Mouse (Mus musculus): ENCODE data around the gene Ndrg3.

The Ndrg3 gene

GRCm38 (mm10) chr2:156991470-156992319 lies at the start of gene Ndrg3:
TSS of gene Ndrg3 (minus strand) at chr2:156992056.
- DNase-seq (ENCODE audit: low spot score) = peak; percentile 95

GRCm38 (mm10) chr2:157041421-157041820 lies 49.6 kb upstream of the Ndrg3 start:
- DNase-seq (ENCODE audit: low spot score) = no peak

DNA sequence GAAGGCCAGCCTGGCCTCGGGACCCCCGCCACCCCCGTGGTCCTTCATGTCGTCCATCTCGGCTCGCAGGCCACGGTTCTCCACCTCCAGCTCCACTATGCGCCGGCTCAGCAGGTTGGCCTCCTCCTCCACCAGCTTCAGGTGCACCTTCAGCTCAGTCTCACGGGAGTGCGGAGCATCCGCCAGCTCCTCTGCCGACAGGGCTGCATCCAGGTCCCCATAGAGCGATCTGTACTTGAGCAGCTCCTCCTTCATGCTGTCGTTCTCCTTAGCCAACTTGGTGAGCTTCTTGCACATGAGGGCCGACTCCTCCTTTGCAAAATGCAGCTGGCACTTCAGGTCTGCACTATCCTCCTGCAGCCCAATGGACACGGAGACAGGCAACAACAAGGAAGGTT lies 48.8 kb upstream of the Ndrg3 start:
- no peak for DNase-seq (ENCODE audit: low spot score)

GRCm38 (mm10) chr2:157039900-157040648 lies 48.2 kb upstream of the Ndrg3 start:
- DNase-seq (ENCODE audit: low spot score) = peak; percentile 70

DNA sequence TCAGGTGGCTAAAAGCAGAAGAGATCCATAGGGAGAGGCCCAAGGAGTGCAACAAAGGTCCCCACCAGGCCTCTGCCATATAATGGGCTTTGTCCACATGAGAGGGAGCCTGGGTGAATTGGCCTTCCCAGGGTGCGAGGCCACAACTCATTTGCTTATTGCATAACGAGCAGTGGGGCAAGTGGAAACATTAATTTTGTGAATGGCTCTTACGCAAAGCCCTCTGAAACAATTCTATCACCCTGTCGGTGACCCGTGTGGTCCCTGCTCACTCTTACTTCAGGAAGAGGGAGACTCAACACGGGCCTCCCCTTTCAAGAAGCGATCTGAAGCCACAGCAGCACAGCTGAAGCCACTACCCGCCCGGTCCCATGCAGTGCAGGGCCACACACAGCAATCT lies 45.4 kb upstream of the Ndrg3 start:
- no peak for DNase-seq (ENCODE audit: low spot score)

DNA sequence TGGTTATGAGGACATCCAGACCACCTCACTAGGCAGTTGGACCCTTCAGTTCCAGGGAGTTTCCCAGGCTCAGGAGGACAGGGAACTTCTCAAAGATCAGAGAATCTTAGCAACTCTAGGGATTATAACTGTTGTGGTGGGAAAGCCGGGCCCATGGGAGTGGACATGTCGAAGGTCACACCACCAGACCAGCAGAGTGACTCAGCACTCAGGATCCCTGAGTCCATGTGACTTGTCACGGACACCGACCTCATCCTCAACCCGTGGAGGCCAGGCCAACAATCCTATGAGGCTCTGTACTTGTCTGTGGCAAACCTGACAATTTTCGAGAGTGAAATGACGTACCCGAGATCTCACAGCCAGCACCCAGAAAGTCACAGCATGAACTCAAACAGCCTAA lies 44.5 kb upstream of the Ndrg3 start:
- no peak for DNase-seq (ENCODE audit: low spot score)

DNA sequence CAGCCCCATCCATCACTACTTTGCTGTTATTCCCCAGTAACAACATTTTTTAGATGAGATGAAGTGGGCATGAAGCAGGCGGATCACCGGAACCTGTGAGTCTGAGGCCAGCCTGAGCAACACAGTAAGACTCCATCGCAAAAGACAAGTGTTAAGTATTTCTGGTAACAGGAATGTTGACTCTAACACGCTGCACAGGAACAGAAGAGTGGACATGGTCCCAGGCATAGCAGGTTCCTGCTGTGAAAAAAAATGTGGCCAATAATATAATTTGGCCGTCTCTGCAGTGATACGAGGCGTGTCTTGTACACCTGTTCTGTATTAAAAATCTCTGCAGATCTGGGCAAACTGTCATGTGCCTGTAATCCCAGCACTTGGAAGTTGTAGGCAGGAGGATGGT lies 43.5 kb upstream of the Ndrg3 start:
- DNase-seq (ENCODE audit: low spot score) = no peak

DNA sequence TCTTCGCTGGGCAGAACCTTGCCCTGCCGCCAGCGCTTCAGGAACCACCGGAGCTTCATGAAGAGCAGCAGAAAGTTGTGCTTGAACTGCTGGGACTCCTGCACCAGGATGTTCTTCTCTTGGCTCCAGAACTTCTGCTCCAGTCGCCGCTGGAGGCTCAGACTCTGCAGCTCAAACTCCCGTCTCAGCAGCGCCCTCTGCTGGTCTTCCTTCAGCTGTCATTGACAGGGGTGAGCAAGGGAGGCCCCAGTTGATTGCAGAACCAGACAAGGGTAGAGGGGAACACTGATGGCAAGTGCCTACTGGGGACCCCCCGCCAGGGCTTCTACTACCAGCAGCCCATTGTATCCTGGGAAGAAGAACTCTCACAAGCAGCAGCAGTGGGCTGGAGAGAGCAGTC lies 38.9 kb upstream of the Ndrg3 start:
- DNase-seq (ENCODE audit: low spot score) = peak; percentile 95

GRCm38 (mm10) chr2:157028261-157028660 lies 36.4 kb upstream of the Ndrg3 start:
- no peak for DNase-seq (ENCODE audit: low spot score)

DNA sequence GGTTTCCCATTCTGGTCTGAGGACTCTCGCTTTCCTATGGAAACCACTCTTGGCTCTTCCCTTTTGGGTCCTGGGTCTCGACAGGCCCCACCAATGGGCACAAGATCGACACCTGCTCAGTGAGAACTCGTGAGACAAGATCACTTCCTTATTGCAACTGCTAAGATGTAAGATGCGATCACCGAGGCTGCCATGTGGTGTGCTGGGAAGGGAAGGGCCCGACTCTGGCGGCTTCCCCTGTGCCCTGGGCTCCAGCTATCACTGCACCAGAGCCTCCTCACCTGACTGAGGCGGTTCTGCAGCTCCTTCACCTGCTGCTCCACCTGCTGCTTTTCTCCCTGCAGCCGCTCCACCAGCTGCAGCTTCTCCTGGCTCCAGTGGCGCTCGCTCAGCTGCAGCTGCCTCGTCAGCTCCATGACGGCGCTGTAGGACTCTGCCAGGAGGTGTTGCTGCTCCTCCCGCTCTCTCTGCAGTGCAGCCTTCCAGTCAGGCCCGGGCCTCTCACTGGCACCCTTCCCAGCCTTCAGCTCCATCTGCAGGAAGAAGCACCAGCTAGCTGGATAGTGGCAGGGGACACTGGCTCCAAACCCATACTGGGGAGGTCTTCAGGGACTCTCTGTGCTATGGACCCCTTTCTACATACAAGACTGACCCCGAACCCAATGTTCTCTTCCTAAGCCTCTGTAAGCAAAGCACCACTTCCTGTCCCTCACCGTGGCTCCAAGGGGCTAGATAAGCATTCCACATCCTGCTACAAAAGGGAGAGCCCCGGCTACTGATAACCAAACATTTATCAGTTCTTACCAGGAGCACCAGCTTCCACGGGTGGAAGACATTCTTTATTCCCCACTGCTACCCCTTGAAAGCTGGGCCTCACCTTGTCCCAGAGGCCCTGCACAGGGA lies 35.5 kb upstream of the Ndrg3 start:
- no peak for DNase-seq (ENCODE audit: low spot score)

- DNase-seq (ENCODE audit: low spot score) = no peak
Observed at GRCm38 (mm10) chr2:157021156-157021555, 29.3 kb upstream of the Ndrg3 start.

GRCm38 (mm10) chr2:157019228-157019627 lies 27.4 kb upstream of the Ndrg3 start:
- DNase-seq (ENCODE audit: low spot score) = no peak

DNA sequence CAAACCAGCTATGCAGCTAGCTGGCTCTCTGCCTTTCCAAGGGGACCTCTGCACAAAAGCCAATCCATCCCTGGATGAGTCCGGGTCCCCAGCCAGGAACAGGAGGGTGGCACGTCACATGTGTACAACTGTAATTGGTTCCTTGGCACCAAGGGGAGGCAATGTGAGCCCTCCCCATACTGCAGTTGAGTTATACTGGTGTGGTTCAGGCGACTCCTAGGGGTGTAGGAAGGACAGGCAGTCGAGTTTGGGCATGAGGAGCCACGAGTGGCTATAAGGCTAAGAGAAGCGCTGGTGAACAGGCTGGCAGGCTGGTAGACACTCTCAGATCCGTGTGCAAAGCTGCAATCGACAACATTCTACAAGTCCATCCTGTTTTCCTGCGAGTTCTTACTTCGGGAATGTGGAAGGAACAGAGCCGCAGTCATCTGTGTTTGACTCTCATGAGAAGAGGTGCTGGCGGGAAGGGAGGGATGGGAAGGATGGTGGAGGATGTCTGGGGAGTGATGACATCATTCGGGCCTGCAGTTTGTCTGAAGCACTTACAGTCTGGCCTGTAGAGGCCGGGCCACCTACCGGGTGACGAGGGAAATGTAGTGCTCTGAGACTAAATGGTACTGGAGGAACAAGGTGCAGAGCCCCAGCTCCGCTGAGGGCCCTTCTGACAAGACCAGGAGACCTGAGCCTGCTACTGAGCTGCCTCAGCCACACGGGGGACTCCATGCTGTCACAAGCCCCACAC lies 24.8 kb upstream of the Ndrg3 start:
- DNase-seq (ENCODE audit: low spot score) = no peak

GRCm38 (mm10) chr2:157012341-157012740 lies 20.5 kb upstream of the Ndrg3 start:
- DNase-seq (ENCODE audit: low spot score) = no peak

DNA sequence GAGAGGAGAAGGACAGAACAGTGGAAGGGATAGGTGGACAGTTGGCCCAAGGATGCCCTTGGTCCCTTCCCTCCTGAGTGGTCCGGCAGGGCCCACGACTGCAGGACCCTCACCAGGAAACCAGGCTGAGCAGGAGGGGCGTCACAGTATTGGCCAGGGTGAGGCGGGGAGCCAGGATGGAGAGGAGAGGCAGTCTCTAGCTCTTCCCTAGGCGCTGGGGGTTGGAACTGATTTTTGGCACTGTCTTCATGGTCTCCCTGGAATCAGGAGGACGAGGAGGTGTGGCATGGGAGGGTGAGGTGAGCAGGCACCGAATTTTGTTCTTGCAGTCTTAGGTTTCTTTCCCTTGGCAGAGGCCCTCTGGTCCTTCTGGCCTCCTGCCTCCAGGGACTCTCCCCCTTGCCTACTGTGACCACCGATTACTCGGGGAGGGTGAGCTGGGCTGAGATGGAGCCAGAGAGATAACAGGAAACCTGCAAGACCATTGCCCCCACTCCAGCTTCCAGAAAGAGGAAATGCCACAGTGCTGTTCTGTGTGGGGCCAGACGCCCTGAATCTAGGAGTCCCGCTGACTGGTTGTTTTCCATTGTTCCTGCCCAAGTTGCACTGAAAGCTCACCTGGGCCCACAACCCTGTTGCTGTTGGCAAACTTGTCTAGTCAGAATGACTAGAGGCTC lies 18.9 kb upstream of the Ndrg3 start:
- no peak for DNase-seq (ENCODE audit: low spot score)

GRCm38 (mm10) chr2:157010121-157010520 lies 18.3 kb upstream of the Ndrg3 start:
- no peak for DNase-seq (ENCODE audit: low spot score)

GRCm38 (mm10) chr2:157008509-157008908 lies 16.7 kb upstream of the Ndrg3 start:
- DNase-seq (ENCODE audit: low spot score) = no peak

- DNase-seq (ENCODE audit: low spot score) = no peak
Observed at GRCm38 (mm10) chr2:157007234-157007596, 15.4 kb upstream of the Ndrg3 start.

GRCm38 (mm10) chr2:157006511-157007233 lies 14.8 kb upstream of the Ndrg3 start, which contains the start of gene Dsn1:
TSS of gene Dsn1 (minus strand) at chr2:157007154.
- DNase-seq (ENCODE audit: low spot score) = peak; percentile 94

- no peak for DNase-seq (ENCODE audit: low spot score)
Observed at GRCm38 (mm10) chr2:157002321-157002720, 10.5 kb upstream of the Ndrg3 start.

All from testis, postnatal 10 days (tissue).